In genomic region chr10:61290479-61290878, GRCm38 (mm10) we compare ENCODE assay signal across 31 mouse cellular contexts. TPM values are rescaled to one million over a fixed set of nuclear protein-coding genes. Genes with fewer than 3 reads are reported as not detected.
A peak's percentile ranks its signal among the peaks of the same experiment; 100 is the strongest.
DNase-seq lines count a peak whose midpoint lies in the region; ATAC-seq lines count a peak whose summit lies in the region.
"Had no signal": no experiment of that assay in that cellular context is flagged by ENCODE, and none has a peak within 500 bp of the region (broad histone marks: within the 10 kb centered on the region; RNA-seq: fewer than 3 reads in every experiment).

No protein-coding gene starts in this region.

- WGBS in heart, embryonic 12.5 days: 61% methylated on average over 2 of the region's 2 CpGs
- WGBS in limb, embryonic 12.5 days: 78% methylated on average over 2 of the region's 2 CpGs
- WGBS in limb, embryonic 10.5 days: 83% methylated on average over 2 of the region's 2 CpGs

- no peak for ATAC-seq in heart, embryonic 12.5 days (ENCODE audit: insufficient number of reproducible peaks, low FRiP score)
- ATAC-seq in limb, embryonic 12.5 days (ENCODE audit: insufficient number of reproducible peaks, insufficient read depth, low FRiP score, low TSS enrichment, low read depth): no peak
- peak; percentile 58; the same call in 1 of the 2 replicates for ATAC-seq in common myeloid progenitor, adult 5-6 weeks (replicated peaks; ENCODE audit: low read depth, poor library complexity, severe bottlenecking)
- ATAC-seq in megakaryocyte progenitor cell, adult 5-6 weeks (replicated peaks; ENCODE audit: poor library complexity): peak; percentile 57
- ATAC-seq: forebrain, embryonic 14.5 days; liver, postnatal 0 days; lung, postnatal 0 days had no signal

- no peak overlapping the region for H3K4me3 ChIP-seq in heart, embryonic 12.5 days
- no peak overlapping the region for H3K4me3 ChIP-seq in limb, embryonic 12.5 days (replicated peaks)
- H3K4me3 ChIP-seq in limb, embryonic 10.5 days: no peak overlapping the region
- H3K4me3 ChIP-seq: embryonic facial prominence, embryonic 15.5 days; hindbrain, embryonic 15.5 days; midbrain, embryonic 10.5 days had no signal

- H3K9ac ChIP-seq in heart, embryonic 12.5 days: no peak overlapping the region
- no peak overlapping the region for H3K9ac ChIP-seq in limb, embryonic 12.5 days (replicated peaks)
- H3K9ac ChIP-seq: embryonic facial prominence, embryonic 15.5 days; hindbrain, embryonic 15.5 days; liver, postnatal 0 days had no signal

- H3K36me3 ChIP-seq in heart, embryonic 12.5 days: no peaks in the 10 kb centered on the region
- no peaks in the 10 kb centered on the region for H3K36me3 ChIP-seq in limb, embryonic 12.5 days
- no peaks in the 10 kb centered on the region for H3K36me3 ChIP-seq in limb, embryonic 10.5 days
- H3K36me3 ChIP-seq: embryonic facial prominence, embryonic 15.5 days; hindbrain, embryonic 15.5 days; midbrain, embryonic 10.5 days had no signal

- peak overlapping the region; percentile 58 for H3K27ac ChIP-seq in heart, embryonic 12.5 days (ENCODE audit: poor library complexity, severe bottlenecking)
- 0 out of 2 replicates have a peak overlapping the region, but pooled peaks have one; percentile 29 for H3K27ac ChIP-seq in limb, embryonic 12.5 days
- no peak overlapping the region for H3K27ac ChIP-seq in limb, embryonic 10.5 days
- H3K27ac ChIP-seq: embryonic facial prominence, embryonic 15.5 days; hindbrain, embryonic 15.5 days; kidney, postnatal 0 days; macrophage; midbrain, embryonic 10.5 days had no signal

- no peak for DNase-seq in heart, postnatal 10 days
- DNase-seq in limb, embryonic 10.5 days (ENCODE audit: low spot score): no peak
- DNase-seq in kidney, postnatal 10 days: no peak
- DNase-seq: adrenal gland, postnatal 10 days; cerebellum, adult 2 months; cerebellum, postnatal 25 days; embryo, embryonic 11 days; gastrocnemius, postnatal 10 days; kidney, adult 2 months; left cerebral cortex, postnatal 4 days; liver, postnatal 0 days; right cerebral cortex, postnatal 4 days; thymus, adult 18-20 months; thymus, postnatal 4 days had no signal

- H3K27me3 ChIP-seq in heart, embryonic 12.5 days (replicated peaks): no peaks in the 10 kb centered on the region
- H3K27me3 ChIP-seq in limb, embryonic 12.5 days: no peaks in the 10 kb centered on the region
- H3K27me3 ChIP-seq in limb, embryonic 10.5 days (ENCODE audit: low read depth, poor library complexity, severe bottlenecking): no peaks in the 10 kb centered on the region
- H3K27me3 ChIP-seq: embryonic facial prominence, embryonic 15.5 days; hindbrain, embryonic 15.5 days had no signal

- intact Hi-C loops in heart, postnatal 10 days (cut with DNase I): no loop called here

- no peak overlapping the region for H3K4me2 ChIP-seq in heart, embryonic 12.5 days
- H3K4me2 ChIP-seq in limb, embryonic 12.5 days: no peak overlapping the region
- H3K4me2 ChIP-seq: embryonic facial prominence, embryonic 15.5 days; hindbrain, embryonic 15.5 days; liver, embryonic 11.5 days had no signal

- no peaks in the 10 kb centered on the region for H3K9me3 ChIP-seq in heart, embryonic 12.5 days (replicated peaks)
- H3K9me3 ChIP-seq in limb, embryonic 12.5 days: no peaks in the 10 kb centered on the region
- no peaks in the 10 kb centered on the region for H3K9me3 ChIP-seq in limb, embryonic 10.5 days (replicated peaks)
- H3K9me3 ChIP-seq: embryonic facial prominence, embryonic 15.5 days; hindbrain, embryonic 15.5 days; midbrain, embryonic 10.5 days had no signal

- peaks cover 22% of the 10 kb centered on the region for H3K4me1 ChIP-seq in heart, embryonic 12.5 days (replicated peaks)
- H3K4me1 ChIP-seq in limb, embryonic 12.5 days (replicated peaks): 0 out of 2 replicates have a peak, but pooled peaks cover 6% of the 10 kb centered on the region
- H3K4me1 ChIP-seq in limb, embryonic 10.5 days: no peaks in the 10 kb centered on the region

RNA-seq across cellular contexts. Expression of gene Prf1, which starts 7.2 kb away (rescaled TPM):
- 0.10 TPM in 1 of 2 replicates, not detected in the other for polyA plus RNA-seq in heart, embryonic 12.5 days (2016; fragmentation: Nextera tagmentation; extraction: Ambion mirVana)
- total RNA-seq in heart, postnatal 10 days (2021): not detected
- not detected in 2 replicates for polyA plus RNA-seq in limb, embryonic 12.5 days (2016; fragmentation: Nextera tagmentation; extraction: Ambion mirVana)
- polyA plus RNA-seq in limb, embryonic 10.5 days (2016; fragmentation: Nextera tagmentation; extraction: Ambion mirVana): not detected in 2 replicates
- total RNA-seq in common myeloid progenitor, adult 5-6 weeks (2017): not detected in 2 replicates
- not detected in 2 replicates for total RNA-seq in megakaryocyte progenitor cell, adult 5-6 weeks (2015)
- total RNA-seq in megakaryocyte progenitor cell, adult 5-6 weeks (2017): not detected in 2 replicates
- total RNA-seq: gastrocnemius, postnatal 10 days; layer of hippocampus, postnatal 14 days; left cerebral cortex, adult 8-10 months; left cerebral cortex, postnatal 4 days had no signal
- polyA plus RNA-seq: cerebellum, adult 2 months; embryonic facial prominence, embryonic 15.5 days; forebrain, embryonic 14.5 days; hindbrain, embryonic 15.5 days; intestine, embryonic 14.5 days; macrophage; midbrain, embryonic 10.5 days; neural tube, embryonic 14.5 days; stomach, embryonic 14.5 days had no signal

RNA-seq across cellular contexts. Expression of gene Adamts14, which starts 17.2 kb away (rescaled TPM):
- polyA plus RNA-seq in heart, embryonic 12.5 days (2016; fragmentation: Nextera tagmentation; extraction: Ambion mirVana): 1.1 and 1.2 TPM in 2 replicates
- 1 to 10 TPM; 4.9 to 7.1 TPM for total RNA-seq in heart, postnatal 10 days (2021)
- polyA plus RNA-seq in limb, embryonic 12.5 days (2016; fragmentation: Nextera tagmentation; extraction: Ambion mirVana): 0.85 and 1.2 TPM in 2 replicates
- 0.46 and 0.48 TPM in 2 replicates for polyA plus RNA-seq in limb, embryonic 10.5 days (2016; fragmentation: Nextera tagmentation; extraction: Ambion mirVana)
- 0.14 TPM in 1 of 2 replicates, not detected in the other for total RNA-seq in common myeloid progenitor, adult 5-6 weeks (2017)
- not detected in 2 replicates for total RNA-seq in megakaryocyte progenitor cell, adult 5-6 weeks (2015)
- 0.10 TPM in 1 of 2 replicates, not detected in the other for total RNA-seq in megakaryocyte progenitor cell, adult 5-6 weeks (2017)

Comparison
In these comparisons a context has a peak if more than half of its experiments do, and no peak if none do; other contexts are left out.
1. ATAC-seq: peak in common myeloid progenitor, adult 5-6 weeks (single experiment) and megakaryocyte progenitor cell, adult 5-6 weeks (single experiment); none in heart, embryonic 12.5 days (single experiment) and limb, embryonic 12.5 days (single experiment).